Mouse (Mus musculus) myocyte (in vitro differentiated cells): ENCODE results near the gene Gpc1. TPM values are rescaled to one million over a fixed set of nuclear protein-coding genes. Genes with fewer than 3 reads are reported as not detected.

ENCODE experiments used
- H3K27me3 ChIP-seq: one replicate; pipeline ENCODE4 v1.6.1; 2011; ENCODE audit not compliant: control insufficient read depth, insufficient read depth, insufficient read length
- H3K36me3 ChIP-seq: one replicate; pipeline ENCODE4 v1.6.1; 2011; ENCODE audit not compliant: control insufficient read depth, insufficient read depth
- H3K4me2 ChIP-seq: one replicate; pipeline ENCODE4 v1.6.1; 2011; ENCODE audit warnings: low read depth, control low read depth
- H3K4me3 ChIP-seq: one replicate; pipeline ENCODE4 v1.5.1; 2011; ENCODE audit warnings: mild to moderate bottlenecking, control low read depth, moderate library complexity
- H3K79me2 ChIP-seq: one replicate; pipeline ENCODE4 v1.6.1; 2011; ENCODE audit not compliant: control insufficient read depth, insufficient read depth
- H3ac ChIP-seq: one replicate; pipeline ENCODE4 v1.6.1; 2011; ENCODE audit not compliant: control insufficient read depth, insufficient read length
- CEBPB ChIP-seq: IDR thresholded peaks from 2 replicates; pipeline ENCODE4 v1.6.1; 2011; ENCODE audit warnings: mild to moderate bottlenecking, moderate library complexity; ENCODE audit not compliant: poor library complexity, insufficient read depth, severe bottlenecking
- E2F4 ChIP-seq: IDR thresholded peaks from one replicate; pipeline ENCODE4 v1.6.1; 2011; ENCODE audit warnings: mild to moderate bottlenecking, control low read depth, moderate library complexity; ENCODE audit not compliant: insufficient read depth
- MYOD1 ChIP-seq, 3 experiments: IDR thresholded peaks; one replicate each; pipeline ENCODE4 v1.6.1; 2011; ENCODE audit warnings: control low read depth in 2 of 3, low read depth in 2 of 3, mild to moderate bottlenecking in 2 of 3, moderate library complexity in 1 of 3; ENCODE audit not compliant: insufficient read length in 2 of 3, control insufficient read depth in 1 of 3
- MYOG ChIP-seq, 3 experiments: IDR thresholded peaks; one replicate each; pipeline ENCODE4 v1.6.1; 2011; ENCODE audit warnings: control low read depth in 2 of 3, low read depth in 2 of 3, mild to moderate bottlenecking in 2 of 3; ENCODE audit not compliant: insufficient read length in 2 of 3, control insufficient read depth in 1 of 3, insufficient read depth in 1 of 3
- POLR2A ChIP-seq: IDR thresholded peaks from one replicate; pipeline ENCODE4 v1.6.1; 2011; ENCODE audit warnings: low read depth, mild to moderate bottlenecking, control low read depth, moderate library complexity; ENCODE audit not compliant: insufficient read length
- POLR2AphosphoS2 ChIP-seq: IDR thresholded peaks from one replicate; pipeline ENCODE4 v1.6.1; 2011; ENCODE audit warnings: low read depth, control low read depth; ENCODE audit not compliant: insufficient read length
- SRF ChIP-seq: IDR thresholded peaks from one replicate; pipeline ENCODE4 v1.6.1; 2011; ENCODE audit warnings: low read depth; ENCODE audit not compliant: control insufficient read depth, insufficient read length
- TCF12 ChIP-seq: IDR thresholded peaks from one replicate; pipeline ENCODE4 v1.6.1; 2011; ENCODE audit warnings: mild to moderate bottlenecking, control low read depth; ENCODE audit not compliant: poor library complexity, insufficient read depth, severe bottlenecking
- TCF3 ChIP-seq: IDR thresholded peaks from one replicate; pipeline ENCODE4 v1.6.1; 2011; ENCODE audit warnings: low read depth, control low read depth; ENCODE audit not compliant: insufficient read length
- USF1 ChIP-seq: IDR thresholded peaks from one replicate; pipeline ENCODE4 v1.6.1; 2011; ENCODE audit warnings: low read depth, mild to moderate bottlenecking, control low read depth, moderate library complexity
- polyA plus RNA-seq: library from polyadenylated mRNA; unstranded; fragments of >200 nt; fragmentation: generic; extraction: Trizol; gene quantifications from one replicate; pipeline ENCODE4 v1.2.1, GENCODE M21; 2012; ENCODE audit warnings: missing spikeins

Gpc1 gene
- polyA plus RNA-seq, 1 experiment: 930 TPM

- peaks cover 27% of the 10 kb centered on the region for H3K36me3 ChIP-seq
- H3K79me2 ChIP-seq: peaks cover 100% of the 10 kb centered on the region
- H3K27me3 ChIP-seq: no peaks in the 10 kb centered on the region
- no peak overlapping the region for H3K4me3 ChIP-seq
- H3ac ChIP-seq: no peak overlapping the region
- H3K4me2 ChIP-seq: peak overlapping the region; percentile 50
- TF ChIP-seq MYOG (IDR thresholded peaks at IDR 0.05; ENCODE audit: control insufficient read depth in 1 of 3, insufficient read depth in 1 of 3, insufficient read length in 2 of 3, low read depth in 2 of 3) (peak in 2 of 3 experiments; percentile 8 to 72), POLR2AphosphoS2 (peak; percentile 27), POLR2A (no peak), CEBPB (no peak), MYOD1 (IDR thresholded peaks at IDR 0.05; ENCODE audit: control insufficient read depth in 1 of 3, insufficient read length in 2 of 3, low read depth in 2 of 3) (peak in 2 of 3 experiments; percentile 83 to 92)
Observed at GRCm38 (mm10) chr1:92839211-92839610, 7.8 kb downstream of the Gpc1 start.

GRCm38 (mm10) chr1:92840231-92840890 lies 8.9 kb downstream of the Gpc1 start:
- Histone ChIP-seq H3ac (no peak overlapping the region), H3K4me2 (no peak overlapping the region), H3K27me3 (no peaks in the 10 kb centered on the region), H3K4me3 (no peak overlapping the region), H3K79me2 (peaks cover 100% of the 10 kb centered on the region), H3K36me3 (peaks cover 18% of the 10 kb centered on the region)
- TF ChIP-seq SRF: no peak

- TF ChIP-seq MYOG (IDR thresholded peaks at IDR 0.05; ENCODE audit: control insufficient read depth in 1 of 3, insufficient read depth in 1 of 3, insufficient read length in 2 of 3, low read depth in 2 of 3): no peak
- TF ChIP-seq CEBPB: no peak
- no peak for TF ChIP-seq E2F4
- TF ChIP-seq SRF: no peak
- no peak for TF ChIP-seq TCF12
- no peak for TF ChIP-seq POLR2A
- Histone ChIP-seq H3K27me3 (no peaks in the 10 kb centered on the region), H3K36me3 (peaks cover 10% of the 10 kb centered on the region), H3K4me3 (no peak overlapping the region), H3K79me2 (peaks cover 100% of the 10 kb centered on the region), H3K4me2 (no peak overlapping the region), H3ac (no peak overlapping the region)
Observed at GRCm38 (mm10) chr1:92841427-92841826, 10.0 kb downstream of the Gpc1 start.

GRCm38 (mm10) chr1:92845889-92846288 lies 14.4 kb downstream of the Gpc1 start:
- H3ac ChIP-seq: no peak overlapping the region
- H3K4me3 ChIP-seq: no peak overlapping the region
- TF ChIP-seq POLR2AphosphoS2 (peak; percentile 56), SRF (no peak)
- H3K4me2 ChIP-seq: no peak overlapping the region
- peaks cover 7% of the 10 kb centered on the region for H3K36me3 ChIP-seq
- H3K79me2 ChIP-seq: peaks cover 99% of the 10 kb centered on the region
- H3K27me3 ChIP-seq: no peaks in the 10 kb centered on the region

- peak; percentile 44 for TF ChIP-seq POLR2AphosphoS2
- no peak for TF ChIP-seq TCF3
- no peak for TF ChIP-seq E2F4
- TF ChIP-seq CEBPB: no peak
- Histone ChIP-seq H3K4me3 (no peak overlapping the region), H3K4me2 (no peak overlapping the region), H3K27me3 (no peaks in the 10 kb centered on the region), H3ac (no peak overlapping the region), H3K36me3 (peaks cover 23% of the 10 kb centered on the region), H3K79me2 (peaks cover 99% of the 10 kb centered on the region)
Observed at GRCm38 (mm10) chr1:92847873-92848839, 16.7 kb downstream of the Gpc1 start.

DNA sequence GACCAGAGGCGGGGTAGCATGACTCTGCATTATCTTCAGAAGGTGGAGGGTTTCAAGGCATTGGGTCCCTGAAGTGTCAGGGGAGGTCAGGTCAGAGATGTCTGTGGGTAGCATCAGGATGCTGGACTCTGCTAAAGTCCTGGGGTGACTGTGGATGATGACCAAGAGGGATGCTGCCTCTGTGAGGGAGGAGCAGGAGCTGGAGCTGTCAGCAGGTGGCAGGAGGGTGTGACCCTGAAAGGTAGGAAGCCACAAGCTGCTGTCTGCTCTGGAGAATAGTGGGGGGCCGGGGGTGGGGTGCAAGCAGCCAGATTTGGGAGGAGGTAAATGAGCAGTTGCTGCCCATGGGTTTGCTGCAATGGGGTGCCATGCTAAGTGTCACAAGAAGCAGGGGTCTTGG lies 18.0 kb downstream of the Gpc1 start:
- Histone ChIP-seq H3K79me2 (peaks cover 87% of the 10 kb centered on the region), H3K4me2 (no peak overlapping the region), H3K36me3 (peaks cover 23% of the 10 kb centered on the region), H3ac (no peak overlapping the region), H3K27me3 (no peaks in the 10 kb centered on the region), H3K4me3 (no peak overlapping the region)
- TF ChIP-seq TCF12 (no peak), USF1 (no peak), SRF (no peak), MYOG (IDR thresholded peaks at IDR 0.05; ENCODE audit: control insufficient read depth in 1 of 3, insufficient read depth in 1 of 3, insufficient read length in 2 of 3, low read depth in 2 of 3) (no peak)
